Mouse (Mus musculus): ENCODE results near the gene BC147527.
"Not testable (repeated sequence)": the region's sequence is repeated elsewhere in the genome, so short reads cannot be mapped to it uniquely, and the experiment has no call there.

Gene BC147527

GRCm38 (mm10) chr13:120299991-120300442 lies at the start of gene BC147527:
TSS of gene BC147527 (plus strand) at chr13:120300392.
- peak; percentile 12 to 30 for DNase-seq (ENCODE audit: low read depth in 2 of 2, low spot score in 2 of 2)

- not testable (repeated sequence) for DNase-seq (ENCODE audit: low read depth in 2 of 2, low spot score in 2 of 2)
Measured at GRCm38 (mm10) chr13:120251208-120251924, 48.8 kb upstream of the BC147527 start.

GRCm38 (mm10) chr13:120258817-120259658 lies 41.2 kb upstream of the BC147527 start:
- not testable (repeated sequence) for DNase-seq (ENCODE audit: low read depth in 2 of 2, low spot score in 2 of 2)

GRCm38 (mm10) chr13:120259718-120260117 lies 40.5 kb upstream of the BC147527 start:
- DNase-seq (ENCODE audit: low read depth in 2 of 2, low spot score in 2 of 2) = not testable (repeated sequence)

GRCm38 (mm10) chr13:120262870-120263269 lies 37.3 kb upstream of the BC147527 start, which contains the start of gene AF067061:
TSS of gene AF067061 (plus strand) at chr13:120263114.
- not testable (repeated sequence) for DNase-seq (ENCODE audit: low read depth in 2 of 2, low spot score in 2 of 2)

- not testable (repeated sequence) for DNase-seq (ENCODE audit: low read depth in 2 of 2, low spot score in 2 of 2)
Measured at GRCm38 (mm10) chr13:120277837-120278236, 22.4 kb upstream of the BC147527 start.

GRCm38 (mm10) chr13:120278784-120279183 lies 21.4 kb upstream of the BC147527 start:
- DNase-seq (ENCODE audit: low read depth in 2 of 2, low spot score in 2 of 2) = no peak

- no peak for DNase-seq (ENCODE audit: low read depth in 2 of 2, low spot score in 2 of 2)
Measured at GRCm38 (mm10) chr13:120299324-120299894, 783 bp upstream of the BC147527 start.

GRCm38 (mm10) chr13:120300853-120301252 lies 661 bp downstream of the BC147527 start:
- DNase-seq (ENCODE audit: low read depth in 2 of 2, low spot score in 2 of 2) = no peak

GRCm38 (mm10) chr13:120310749-120311148 lies 10.6 kb downstream of the BC147527 start:
- no peak for DNase-seq (ENCODE audit: low read depth in 2 of 2, low spot score in 2 of 2)

- DNase-seq (ENCODE audit: low read depth in 2 of 2, low spot score in 2 of 2) = peak in 1 of 2 experiments; percentile 24
Measured at GRCm38 (mm10) chr13:120313584-120313983, 13.4 kb downstream of the BC147527 start.

- DNase-seq (ENCODE audit: low read depth in 2 of 2, low spot score in 2 of 2) = not testable (repeated sequence)
Measured at GRCm38 (mm10) chr13:120316578-120316977, 16.4 kb downstream of the BC147527 start, which contains the start of gene Tcstv3. TSS of gene Tcstv3 (plus strand) at chr13:120316878.

GRCm38 (mm10) chr13:120320183-120320582 lies 20.0 kb downstream of the BC147527 start:
- no peak for DNase-seq (ENCODE audit: low read depth in 2 of 2, low spot score in 2 of 2)

GRCm38 (mm10) chr13:120320721-120321120 lies 20.5 kb downstream of the BC147527 start:
- no peak for DNase-seq (ENCODE audit: low read depth in 2 of 2, low spot score in 2 of 2)
